Mouse (Mus musculus) kidney, adult 2 months (tissue): ENCODE results near the gene Tsga10ip. TPM values are rescaled to one million over a fixed set of nuclear protein-coding genes. Genes with fewer than 3 reads are reported as not detected.

Experiments used
- DNase-seq: peaks from one replicate; pipeline ENCODE4 v3.0.0; 2021
- H3K27ac ChIP-seq: fragments of 200-500 bp; 2 replicates; pipeline ENCODE4 v1.5.1; 2012; ENCODE audit warnings: low read depth, low read length, control low read depth, inconsistent platforms; ENCODE audit not compliant: insufficient read depth
- H3K27me3 ChIP-seq: fragments of 200-500 bp; replicated peaks from 2 replicates; pipeline ENCODE4 v1.6.1; 2012; ENCODE audit warnings: mild to moderate bottlenecking, moderate library complexity, low read length, inconsistent platforms; ENCODE audit not compliant: control insufficient read depth, insufficient read depth
- H3K36me3 ChIP-seq: fragments of 200-500 bp; 2 replicates; pipeline ENCODE4 v1.6.1; 2012; ENCODE audit warnings: mild to moderate bottlenecking, moderate library complexity, low read length, inconsistent platforms; ENCODE audit not compliant: control insufficient read depth, insufficient read depth
- H3K4me1 ChIP-seq: fragments of 200-500 bp; 2 replicates; pipeline ENCODE4 v1.6.1; 2011; ENCODE audit warnings: low read length; ENCODE audit not compliant: control insufficient read depth, insufficient read depth
- H3K4me3 ChIP-seq: fragments of 200-500 bp; 2 replicates; pipeline ENCODE4 v1.5.1; 2011; ENCODE audit warnings: mild to moderate bottlenecking, low read depth, low read length, control low read depth; ENCODE audit not compliant: insufficient read depth
- CTCF ChIP-seq: fragments of 200-500 bp; conservative IDR thresholded peaks from 2 replicates; pipeline ENCODE4 v1.5.1; 2011; ENCODE audit warnings: low read depth, mild to moderate bottlenecking, control low read depth, low read length, moderate library complexity, mixed read lengths; ENCODE audit not compliant: insufficient read depth, insufficient read length
- POLR2A ChIP-seq: fragments of 200-500 bp; IDR thresholded peaks from one replicate; pipeline ENCODE4 v1.6.1; 2011; ENCODE audit warnings: low read depth, low read length, control low read depth
- WGBS: fragments of 180-500 bp; shearing (Covaris S2); methylation state at CpG from one replicate; pipeline ENCODE4 v1.1.7; 2018; 5-methylcytosine and 5-hydroxymethylcytosine counted together
- polyA plus RNA-seq: library from polyadenylated mRNA; depleted of rRNA; stranded (reverse); fragments of >200 nt; gene quantifications from 2 replicates; pipeline ENCODE4 v1.2.3, GENCODE M21; 2012; rRNA removed

Gene Tsga10ip
- 0.06 and 0.27 TPM in 2 replicates for polyA plus RNA-seq

- Histone ChIP-seq H3K36me3 (no peaks in the 10 kb centered on the region), H3K27me3 (no peaks in the 10 kb centered on the region), H3K4me1 (peaks cover 4% of the 10 kb centered on the region; the same call in 1 of the 2 replicates), H3K4me3 (no peak within 1 kb of the TSS), H3K27ac (no peak within 1 kb of the TSS)
- WGBS: 56% methylated on average over 8 of the region's 8 CpGs
- no peak for TF ChIP-seq CTCF
- TF ChIP-seq POLR2A: no peak
- DNase-seq: no peak
Measured at GRCm38 (mm10) chr19:5402293-5402692, at the start of gene Tsga10ip. TSS of gene Tsga10ip (minus strand) at chr19:5402526.

GRCm38 (mm10) chr19:5451766-5452165 lies 49.4 kb upstream of the Tsga10ip start:
- H3K27me3 ChIP-seq: peaks cover 4% of the 10 kb centered on the region
- TF ChIP-seq CTCF (no peak), POLR2A (no peak)
- H3K4me1 ChIP-seq: 0 out of 2 replicates have a peak, but pooled peaks cover 3% of the 10 kb centered on the region
- H3K27ac ChIP-seq: no peak overlapping the region
- H3K4me3 ChIP-seq: no peak overlapping the region
- H3K36me3 ChIP-seq: 0 out of 2 replicates have a peak, but pooled peaks cover 1% of the 10 kb centered on the region
- 76% methylated on average over 6 of the region's 6 CpGs for WGBS
- DNase-seq: no peak

GRCm38 (mm10) chr19:5449673-5450072 lies 47.3 kb upstream of the Tsga10ip start:
- Histone ChIP-seq H3K36me3 (no peaks in the 10 kb centered on the region), H3K27ac (no peak overlapping the region), H3K4me1 (0 out of 2 replicates have a peak, but pooled peaks cover 10% of the 10 kb centered on the region), H3K27me3 (peaks cover 4% of the 10 kb centered on the region), H3K4me3 (no peak overlapping the region)
- TF ChIP-seq CTCF: no peak
- no peak for TF ChIP-seq POLR2A
- 87% methylated on average over 3 of the region's 3 CpGs for WGBS
- no peak for DNase-seq

GRCm38 (mm10) chr19:5448354-5449150 lies 46.2 kb upstream of the Tsga10ip start:
- Histone ChIP-seq H3K4me1 (0 out of 2 replicates have a peak, but pooled peaks cover 10% of the 10 kb centered on the region), H3K27ac (no peak overlapping the region), H3K36me3 (no peaks in the 10 kb centered on the region), H3K4me3 (no peak overlapping the region), H3K27me3 (peaks cover 4% of the 10 kb centered on the region)
- TF ChIP-seq CTCF (no peak), POLR2A (no peak)
- 8% methylated on average over 36 of the region's 36 CpGs for WGBS
- DNase-seq: no peak

GRCm38 (mm10) chr19:5447515-5448353 lies 45.4 kb upstream of the Tsga10ip start, which contains the start of gene Fosl1:
TSS of gene Fosl1 (plus strand) at chr19:5447547.
- under 1% methylated on average over 70 of the region's 70 CpGs for WGBS
- no peaks in the 10 kb centered on the region for H3K36me3 ChIP-seq
- no peak within 1 kb of the TSS for H3K27ac ChIP-seq
- TF ChIP-seq CTCF (no peak), POLR2A (no peak)
- H3K4me1 ChIP-seq: 0 out of 2 replicates have a peak, but pooled peaks cover 10% of the 10 kb centered on the region
- peak; percentile 60 for DNase-seq
- peaks cover 4% of the 10 kb centered on the region for H3K27me3 ChIP-seq
- peak within 1 kb of the TSS; percentile 53 for H3K4me3 ChIP-seq

GRCm38 (mm10) chr19:5445747-5446146 lies 43.4 kb upstream of the Tsga10ip start:
- TF ChIP-seq POLR2A (no peak), CTCF (no peak)
- no peaks in the 10 kb centered on the region for H3K36me3 ChIP-seq
- no peak overlapping the region for H3K27ac ChIP-seq
- DNase-seq: no peak
- peaks cover 4% of the 10 kb centered on the region for H3K27me3 ChIP-seq
- 96% methylated on average over 5 of the region's 5 CpGs for WGBS
- 0 out of 2 replicates have a peak, but pooled peaks cover 10% of the 10 kb centered on the region for H3K4me1 ChIP-seq
- H3K4me3 ChIP-seq: no peak overlapping the region

- no peak for TF ChIP-seq CTCF
- no peak for TF ChIP-seq POLR2A
- DNase-seq: peak; percentile 74
- H3K4me3 ChIP-seq: no peak overlapping the region
- 14% methylated on average over 7 of the region's 7 CpGs for WGBS
- no peak overlapping the region for H3K27ac ChIP-seq
- H3K36me3 ChIP-seq: no peaks in the 10 kb centered on the region
- H3K27me3 ChIP-seq: peaks cover 4% of the 10 kb centered on the region
- H3K4me1 ChIP-seq: 0 out of 2 replicates have a peak, but pooled peaks cover 10% of the 10 kb centered on the region
Measured at GRCm38 (mm10) chr19:5444954-5445353, 42.6 kb upstream of the Tsga10ip start.
